8 mouse cellular contexts compared by ENCODE assay signal in the genomic region with DNA sequence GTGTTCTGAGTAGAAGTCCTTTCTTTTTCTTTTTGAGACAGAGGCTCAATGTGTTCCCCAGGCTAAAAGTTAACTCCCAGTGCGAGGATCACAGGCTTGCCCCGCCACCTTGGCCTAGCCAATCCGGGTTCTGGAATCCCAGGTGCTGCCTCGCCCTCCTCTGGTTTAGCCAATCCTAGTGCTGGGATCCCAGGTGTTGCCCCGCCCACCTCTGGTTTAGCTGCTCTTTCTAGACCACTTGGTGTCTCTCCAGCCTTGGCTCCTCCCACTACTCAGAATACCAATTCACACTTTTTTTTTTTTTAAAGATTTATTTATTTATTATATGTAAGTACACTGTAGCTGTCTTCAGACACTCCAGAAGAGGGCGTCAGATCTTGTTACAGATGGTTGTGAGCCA. TPM values are rescaled to one million over a fixed set of nuclear protein-coding genes. Genes with fewer than 3 reads are reported as not detected.
DNase-seq lines count a peak whose midpoint lies in the region; ATAC-seq and TF ChIP-seq lines count a peak whose summit lies in the region.
"Had no signal": no experiment of that assay in that cellular context is flagged by ENCODE, and none has a peak within 500 bp of the region (broad histone marks: within the 10 kb centered on the region; RNA-seq: fewer than 3 reads in every experiment).

No protein-coding gene starts in this region.

- H3K36me3 ChIP-seq in kidney, adult 2 months (ENCODE audit: control insufficient read depth, insufficient read depth, low read length), result no peaks in the 10 kb centered on the region
- no peaks in the 10 kb centered on the region for H3K36me3 ChIP-seq in kidney, embryonic 15.5 days

- no peak for TF ChIP-seq CTCF in kidney, adult 2 months (conservative IDR thresholded peaks at IDR 0.05; ENCODE audit: insufficient read depth, insufficient read length, low read depth, low read length)

- H3K4me2 ChIP-seq in kidney, embryonic 15.5 days, result no peak overlapping the region

- 80% methylated on average over 6 of the region's 6 CpGs for WGBS in kidney, adult 2 months
- 50% methylated on average over 6 of the region's 6 CpGs for WGBS in kidney, embryonic 15.5 days

- H3K9me3 ChIP-seq in kidney, embryonic 15.5 days (replicated peaks), result no peaks in the 10 kb centered on the region

- H3K9ac ChIP-seq in kidney, embryonic 15.5 days, result no peak overlapping the region

- H3K4me1 ChIP-seq in kidney, adult 2 months (ENCODE audit: control insufficient read depth, insufficient read depth, low read length), result no peaks in the 10 kb centered on the region
- peaks cover 16% of the 10 kb centered on the region for H3K4me1 ChIP-seq in kidney, embryonic 15.5 days

- ATAC-seq in kidney, embryonic 15.5 days (replicated peaks; ENCODE audit: low FRiP score), result no peak

- H3K27ac ChIP-seq in kidney, adult 2 months (ENCODE audit: insufficient read depth, low read depth, low read length), result no peak overlapping the region
- H3K27ac ChIP-seq in kidney, embryonic 15.5 days, result no peak overlapping the region

- no peak overlapping the region for H3K4me3 ChIP-seq in kidney, adult 2 months (ENCODE audit: insufficient read depth, low read depth, low read length)
- H3K4me3 ChIP-seq in kidney, embryonic 15.5 days (replicated peaks), result no peak overlapping the region

- no peaks in the 10 kb centered on the region for H3K27me3 ChIP-seq in kidney, adult 2 months (replicated peaks; ENCODE audit: control insufficient read depth, insufficient read depth, low read length)
- peaks cover 53% of the 10 kb centered on the region for H3K27me3 ChIP-seq in kidney, embryonic 15.5 days

- TF ChIP-seq POLR2A in kidney, adult 2 months (IDR thresholded peaks at IDR 0.05; ENCODE audit: low read depth, low read length), result no peak

- DNase-seq in kidney, adult 2 months, result peak; percentile 88
- peak; percentile 93 for DNase-seq in ZHBTc4 (ENCODE audit: low read depth, low spot score)
- peak; percentile 74 to 81 for DNase-seq in kidney, postnatal 36 days
- DNase-seq in retina, embryonic 14.5 days (ENCODE audit: low spot score), result peak; percentile 27
- DNase-seq in spleen, adult 18-20 months, result no peak
- DNase-seq in adrenal gland, adult 18-20 months (ENCODE audit: low spot score in 2 of 2), result no peak
- DNase-seq: gastrocnemius, postnatal 14 days had no signal

RNA-seq across cellular contexts. Expression of gene Irf8, which starts 4.1 kb away (rescaled TPM):
- 12.3 and 16.7 TPM in 2 replicates for polyA plus RNA-seq in kidney, adult 2 months (2012; rRNA removed)
- 9.6 and 11.5 TPM in 2 replicates for polyA plus RNA-seq in kidney, embryonic 15.5 days (2015; fragmentation: Nextera tagmentation; extraction: Ambion mirVana)
- total RNA-seq in adrenal gland, adult 18-20 months (2021), result 10 to 100 TPM; 16.1 to 46.0 TPM

Comparison
In these comparisons a context has a peak if more than half of its experiments do, and no peak if none do; other contexts are left out.
1. DNase-seq: peak in kidney, adult 2 months (single experiment), ZHBTc4 (single experiment), kidney, postnatal 36 days (2 of 2) and retina, embryonic 14.5 days (single experiment); none in spleen, adult 18-20 months (0 of 2) and adrenal gland, adult 18-20 months (0 of 2).